Mouse (Mus musculus): Measurements from ENCODE around the gene Fut11.
"Not testable (repeated sequence)": the region's sequence is repeated elsewhere in the genome, so short reads cannot be mapped to it uniquely, and the experiment has no call there.

Gene Fut11

DNA sequence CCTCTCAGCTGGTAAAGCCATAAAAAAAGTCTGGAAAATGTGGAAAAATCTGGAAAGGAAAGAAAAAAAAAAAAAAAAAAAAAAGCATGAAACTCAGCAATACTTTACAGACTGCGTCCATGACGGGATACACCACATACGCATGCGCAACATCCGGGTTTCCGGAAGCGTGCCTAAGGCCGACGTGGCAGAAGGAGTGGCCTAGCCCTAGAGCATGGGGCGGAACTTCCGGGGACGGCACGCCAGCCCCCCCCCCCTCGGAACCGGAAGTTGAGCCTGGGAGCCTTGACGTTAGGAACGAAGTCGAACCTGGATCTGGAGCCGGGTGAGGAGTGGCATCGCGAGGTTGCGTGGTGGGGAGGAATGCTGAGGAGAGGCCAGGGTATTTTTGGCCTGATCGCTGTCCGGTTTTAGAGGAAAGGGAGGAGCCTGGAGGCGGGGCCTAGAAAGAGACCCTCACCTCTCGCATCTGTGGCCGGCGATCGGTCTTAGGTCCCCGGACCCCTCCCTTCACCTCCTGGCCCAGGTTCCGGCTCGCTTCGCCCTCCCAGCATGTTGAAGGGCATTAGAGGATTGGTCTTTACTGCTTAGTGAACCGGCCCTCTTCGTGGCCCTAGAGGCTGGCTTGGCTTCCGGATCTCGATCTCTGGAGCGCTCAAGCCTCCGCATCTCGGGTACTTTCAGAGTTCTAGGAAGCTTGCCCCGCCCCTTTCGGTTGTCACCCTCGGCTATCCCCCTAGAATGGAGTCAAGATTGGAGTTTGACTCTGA, 20.5 kb upstream of the Fut11 start, which contains the start of gene Sec24c:
Gene Sec24c (plus strand): TSS at position 245 of the 770 bp plus-strand sequence.
- peak; percentile 100 for DNase-seq (ENCODE audit: extremely low spot score, low spot score)

DNA sequence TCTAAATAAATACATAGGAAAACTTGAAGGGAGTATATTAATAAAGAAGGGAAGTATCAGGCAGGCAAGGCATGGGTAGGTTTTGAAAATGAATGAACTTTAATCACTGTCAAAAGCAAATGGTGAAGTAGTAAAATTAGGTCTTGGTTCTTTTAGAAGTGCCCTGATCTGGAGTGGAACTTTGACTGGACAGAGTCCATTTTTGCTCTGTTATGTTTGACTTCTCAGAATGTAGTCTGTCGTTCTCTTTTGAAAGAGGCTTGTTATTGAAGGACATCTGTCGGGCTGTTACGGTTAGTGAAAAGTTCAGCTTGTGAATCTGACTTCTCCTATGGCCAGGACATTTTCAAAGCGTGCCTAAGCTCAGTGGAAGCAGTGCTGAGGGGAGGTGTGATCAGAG, 16.9 kb upstream of the Fut11 start:
- no peak for DNase-seq (ENCODE audit: extremely low spot score, low spot score)

DNA sequence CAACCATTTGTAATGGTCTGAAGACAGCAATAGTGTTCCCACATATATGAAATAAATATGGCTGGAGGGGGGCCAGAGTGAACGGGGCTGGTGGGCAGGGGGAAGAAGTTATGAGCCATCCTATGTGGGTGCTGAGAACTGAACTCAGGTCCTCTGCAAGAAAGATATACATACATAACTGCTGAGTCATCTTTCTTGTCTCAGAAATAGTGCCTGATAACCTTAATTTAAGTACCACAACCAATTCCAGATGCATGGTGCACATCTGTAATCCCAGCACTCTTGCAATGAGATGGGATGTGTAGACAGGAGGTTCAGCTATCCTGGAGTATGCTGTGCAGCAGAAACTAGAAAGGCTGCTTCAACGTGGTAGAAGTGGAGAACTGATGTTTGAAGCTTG, 13.0 kb upstream of the Fut11 start:
- DNase-seq (ENCODE audit: extremely low spot score, low spot score) = no peak

DNA sequence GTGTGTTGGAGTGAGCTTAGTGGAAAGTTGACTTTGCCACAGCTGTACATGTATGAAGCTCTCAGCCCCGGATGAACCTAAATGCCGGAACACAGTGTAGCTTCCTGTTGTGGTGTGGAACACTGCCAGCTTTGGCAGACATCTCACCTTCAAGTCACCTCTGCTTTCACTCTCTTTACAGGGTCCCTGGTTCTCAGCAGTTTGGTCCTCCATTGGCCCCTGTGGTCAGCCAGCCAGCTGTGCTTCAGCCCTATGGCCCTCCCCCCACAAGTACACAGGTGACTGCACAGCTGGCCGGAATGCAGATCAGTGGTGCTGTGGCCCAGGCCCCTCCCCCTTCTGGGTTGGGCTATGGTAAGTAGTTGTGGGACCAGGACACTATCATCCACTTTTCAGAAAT, 12.3 kb upstream of the Fut11 start:
- DNase-seq (ENCODE audit: extremely low spot score, low spot score) = no peak

DNA sequence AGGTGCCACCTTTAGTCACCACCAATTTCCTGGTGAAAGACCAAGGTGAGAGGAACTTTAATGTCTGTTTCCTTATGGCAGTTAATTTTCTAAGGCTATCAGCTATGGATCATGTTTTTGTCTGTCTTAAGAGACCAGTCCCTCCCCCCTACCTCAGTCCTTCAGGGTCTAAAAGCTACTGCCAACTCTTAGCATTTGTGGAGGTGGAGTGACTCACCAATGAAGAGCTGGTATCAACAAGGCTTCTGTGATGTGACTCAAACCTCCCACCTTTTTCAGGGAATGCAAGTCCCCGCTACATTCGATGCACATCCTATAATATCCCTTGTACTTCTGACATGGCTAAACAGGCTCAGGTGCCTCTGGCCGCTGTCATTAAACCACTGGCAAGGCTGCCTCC, 8.2 kb upstream of the Fut11 start:
- no peak for DNase-seq (ENCODE audit: extremely low spot score, low spot score)

DNA sequence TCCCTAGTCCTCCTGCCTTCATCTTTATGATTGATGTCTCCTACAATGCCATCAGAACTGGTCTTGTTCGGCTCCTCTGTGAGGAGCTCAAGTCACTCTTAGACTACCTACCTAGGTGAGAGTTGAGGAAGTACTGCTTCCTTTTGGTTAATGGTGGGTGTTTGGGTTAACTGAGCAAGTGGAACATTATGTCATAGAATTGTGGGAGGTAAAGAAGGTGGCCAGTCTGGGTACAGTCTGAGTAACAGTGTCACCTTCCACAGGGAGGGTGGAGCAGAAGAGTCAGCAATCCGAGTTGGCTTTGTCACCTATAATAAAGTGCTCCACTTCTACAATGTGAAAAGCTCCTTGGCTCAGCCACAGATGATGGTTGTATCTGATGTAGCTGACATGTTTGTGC, 5.8 kb upstream of the Fut11 start:
- DNase-seq (ENCODE audit: extremely low spot score, low spot score) = no peak

DNA sequence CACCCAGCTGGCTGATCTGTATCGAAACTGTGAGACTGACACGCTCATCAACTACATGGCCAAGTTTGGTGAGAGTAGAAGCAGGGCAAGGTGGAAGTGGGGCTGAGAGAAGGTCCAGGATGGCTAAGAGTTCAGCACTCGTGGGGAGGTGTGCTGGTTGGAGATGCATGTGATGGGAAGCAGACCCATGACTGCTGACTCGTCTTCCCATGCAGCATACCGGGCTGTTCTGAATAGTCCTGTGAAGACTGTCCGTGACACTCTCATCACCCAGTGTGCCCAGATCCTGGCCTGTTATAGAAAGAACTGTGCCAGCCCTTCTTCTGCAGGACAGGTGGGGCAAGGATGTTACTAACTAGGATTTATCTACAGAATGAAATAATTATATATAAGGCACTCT, 3.0 kb upstream of the Fut11 start:
- no peak for DNase-seq (ENCODE audit: extremely low spot score, low spot score)

DNA sequence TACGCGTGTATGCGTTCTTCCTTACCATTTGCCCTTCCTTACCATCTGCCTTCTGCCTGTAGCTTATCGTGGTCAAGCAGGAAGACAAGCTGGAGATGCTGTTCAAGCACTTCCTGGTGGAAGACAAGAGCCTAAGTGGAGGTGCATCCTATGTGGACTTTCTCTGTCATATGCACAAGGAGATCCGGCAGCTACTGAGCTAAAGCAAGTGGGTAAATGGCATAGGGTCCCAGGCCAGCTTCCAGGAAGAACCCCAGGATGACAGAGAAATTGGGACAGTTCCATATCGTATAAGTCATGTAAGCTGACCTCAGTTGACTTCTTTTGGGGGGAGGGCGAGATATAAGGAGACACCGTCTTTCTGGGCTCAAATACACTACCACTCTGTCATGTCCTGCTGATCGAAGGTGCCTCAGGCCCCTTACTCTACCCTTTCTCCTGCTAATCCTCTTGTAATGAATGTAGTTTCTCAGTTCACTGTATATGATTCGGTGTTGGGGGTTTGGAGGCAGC, 1.1 kb upstream of the Fut11 start:
- DNase-seq (ENCODE audit: extremely low spot score, low spot score) = no peak

DNA sequence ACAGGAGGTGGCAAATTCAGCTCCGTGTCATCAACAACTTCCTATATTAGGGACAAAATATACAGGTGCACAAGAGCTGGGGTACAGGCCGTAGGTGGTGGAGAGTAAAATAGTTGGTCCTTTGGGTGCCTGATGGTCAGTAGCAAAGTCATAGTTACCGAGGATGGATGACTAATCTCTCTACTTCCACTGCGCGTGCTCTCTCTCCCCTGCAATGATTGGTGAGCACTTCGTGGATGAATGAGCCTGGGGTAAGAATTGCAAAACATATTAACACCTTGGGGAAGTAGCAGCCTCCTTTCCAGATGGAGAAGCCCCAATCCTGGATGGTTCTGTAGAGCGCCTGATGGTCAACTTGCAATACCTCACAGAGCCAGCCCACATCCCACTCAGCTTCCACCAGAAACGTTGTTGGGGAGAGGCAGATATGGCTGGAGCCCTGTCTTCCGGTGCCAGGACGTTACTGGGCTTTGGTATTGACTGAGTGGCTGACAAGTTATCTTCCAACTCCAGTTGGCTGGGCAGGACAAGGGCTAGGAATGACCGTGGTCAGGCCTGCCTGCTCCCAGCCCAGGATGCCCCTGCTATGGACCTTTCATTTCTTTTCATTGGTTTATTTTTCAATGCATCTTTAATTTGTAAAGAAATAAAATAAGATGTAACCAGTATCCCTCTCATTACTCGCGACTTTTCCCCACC, 434 bp upstream of the Fut11 start:
- no peak for DNase-seq (ENCODE audit: extremely low spot score, low spot score)

DNA sequence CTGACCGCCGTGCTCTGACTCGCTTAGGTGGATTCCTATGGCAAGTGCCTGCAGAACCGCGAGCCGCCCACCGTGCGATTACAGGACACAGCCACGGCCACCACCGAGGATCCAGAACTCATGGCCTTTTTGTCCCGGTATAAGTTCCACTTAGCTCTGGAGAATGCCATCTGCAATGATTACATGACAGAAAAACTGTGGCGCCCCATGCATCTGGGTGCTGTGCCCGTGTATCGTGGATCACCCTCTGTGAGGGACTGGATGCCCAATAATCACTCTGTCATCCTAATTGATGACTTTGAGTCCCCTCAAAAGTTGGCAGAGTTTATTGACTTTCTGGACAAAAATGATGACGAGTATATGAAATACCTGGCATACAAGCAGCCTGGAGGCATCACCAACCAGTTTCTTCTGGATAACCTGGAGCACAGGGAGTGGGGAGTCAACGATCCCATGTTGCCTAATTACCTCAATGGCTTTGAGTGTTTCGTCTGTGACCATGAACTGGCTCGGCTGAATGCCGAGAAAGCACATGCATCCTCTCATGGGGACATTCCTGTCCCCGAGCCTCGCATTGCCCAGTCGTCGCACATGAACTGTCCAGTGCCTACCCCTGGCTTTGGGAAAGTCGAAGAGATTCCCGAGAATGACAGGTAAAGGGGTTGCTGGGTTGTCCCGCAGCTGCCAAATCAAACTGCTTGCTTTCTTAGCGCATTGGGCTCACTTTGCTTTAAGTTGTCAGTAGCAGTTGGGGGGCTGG, 1.2 kb downstream of the Fut11 start:
- DNase-seq (ENCODE audit: extremely low spot score, low spot score) = no peak

DNA sequence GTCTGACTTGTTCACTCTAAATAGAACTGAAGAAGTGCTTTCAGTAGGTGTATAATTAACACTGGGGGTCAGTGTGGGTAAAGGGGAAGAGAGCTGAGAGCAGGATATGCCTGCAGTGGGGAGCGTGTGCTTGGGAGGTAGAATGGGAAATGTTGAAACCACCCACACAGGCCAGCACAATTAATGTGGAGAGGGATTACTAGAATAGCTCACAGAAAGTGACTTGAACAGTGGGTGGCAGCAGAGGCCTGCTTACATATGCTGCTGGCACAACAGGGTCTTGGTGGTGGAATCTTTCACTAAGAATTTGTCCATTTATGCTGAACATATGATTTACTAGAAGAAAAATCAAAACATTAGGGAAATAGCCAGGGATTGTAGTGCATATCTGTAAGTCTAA, 2.2 kb downstream of the Fut11 start:
- DNase-seq (ENCODE audit: extremely low spot score, low spot score) = no peak

DNA sequence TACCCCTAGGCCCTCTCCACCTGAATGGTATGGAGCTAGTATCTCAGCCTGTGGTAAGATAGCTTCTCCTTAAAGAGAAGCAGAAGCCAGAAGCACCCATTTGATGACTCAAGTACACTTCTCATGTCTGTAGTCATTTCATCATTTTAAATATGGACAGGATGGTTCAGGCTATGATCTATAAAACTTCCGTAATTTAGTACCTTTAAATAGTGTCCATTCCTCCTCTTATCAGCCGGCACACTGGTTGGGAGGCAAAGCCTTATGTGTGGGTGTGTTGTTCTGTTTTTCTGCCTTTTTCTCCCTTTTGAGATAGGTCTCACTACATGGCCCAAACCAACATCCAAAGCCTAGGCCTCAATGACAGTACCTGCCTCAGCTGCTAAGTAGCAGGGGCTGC, 3.7 kb downstream of the Fut11 start:
- DNase-seq (ENCODE audit: extremely low spot score, low spot score) = no peak

DNA sequence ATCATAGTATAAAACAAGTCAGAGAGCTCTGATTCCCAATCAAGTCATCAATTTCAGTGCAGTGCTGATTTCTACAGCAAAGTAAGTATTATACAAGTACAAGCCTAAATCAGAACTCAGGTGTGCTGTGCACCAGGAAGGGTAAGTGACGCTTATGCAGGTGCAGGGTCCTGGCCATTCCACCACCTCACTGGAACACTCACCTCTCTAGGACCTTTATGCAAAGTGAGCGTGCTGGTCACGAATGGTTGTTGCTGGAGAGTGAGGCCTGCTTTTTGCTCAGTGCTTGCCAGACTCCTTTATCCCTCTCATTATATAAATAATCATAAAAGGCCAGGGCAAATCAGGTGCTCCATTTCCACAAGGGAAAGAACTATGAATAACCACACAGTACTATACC, 5.6 kb downstream of the Fut11 start:
- DNase-seq (ENCODE audit: extremely low spot score, low spot score) = no peak

DNA sequence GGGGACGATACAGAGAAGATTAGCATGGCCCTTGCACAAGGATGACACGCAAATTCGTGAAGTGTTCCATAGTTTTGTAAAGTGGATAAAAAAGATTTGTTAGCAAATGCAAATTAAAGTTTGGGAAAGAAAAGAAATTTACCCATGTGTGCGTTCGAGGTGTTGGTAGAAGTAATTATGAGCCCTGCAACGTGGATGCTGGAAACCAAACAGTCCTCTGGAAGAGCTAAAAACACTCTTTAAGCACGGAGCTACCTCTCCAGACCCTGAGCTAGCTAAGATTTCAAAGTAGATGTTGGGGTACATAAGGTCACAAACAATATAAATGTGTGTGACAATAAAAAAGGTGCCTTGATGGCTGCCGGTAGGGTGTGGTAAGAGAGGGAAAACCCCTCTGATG, 6.8 kb downstream of the Fut11 start:
- no peak for DNase-seq (ENCODE audit: extremely low spot score, low spot score)

DNA sequence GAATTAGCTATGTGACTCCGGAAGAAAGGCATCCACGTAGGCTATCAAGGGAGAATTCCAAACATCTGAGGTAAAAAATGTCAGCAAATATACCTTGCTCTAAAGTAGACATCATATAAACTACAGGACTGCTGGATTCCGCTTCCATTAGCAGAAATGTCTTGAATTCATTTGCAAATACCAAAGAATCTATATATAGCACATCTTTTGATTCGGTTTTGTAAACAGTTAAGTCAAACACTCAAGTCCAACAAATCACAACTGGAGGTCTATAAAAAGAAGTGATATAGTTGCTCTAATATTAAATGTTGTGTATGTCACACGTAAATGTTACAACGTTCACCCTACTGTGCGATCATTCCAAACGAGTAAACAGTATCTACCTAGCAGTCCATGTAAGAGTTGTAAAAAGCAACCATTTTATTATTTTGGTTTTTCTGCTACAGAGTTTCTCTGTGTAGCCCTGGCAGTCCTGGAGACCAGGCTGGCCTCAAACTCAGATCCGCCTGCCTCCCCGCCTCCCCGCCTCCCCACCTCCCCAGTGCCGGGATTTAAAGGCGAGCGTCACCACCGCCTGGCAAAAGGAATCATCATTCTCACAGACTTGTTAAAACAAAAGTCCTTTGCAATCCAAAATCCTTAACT, 7.5 kb downstream of the Fut11 start:
- no peak for DNase-seq (ENCODE audit: extremely low spot score, low spot score)

DNA sequence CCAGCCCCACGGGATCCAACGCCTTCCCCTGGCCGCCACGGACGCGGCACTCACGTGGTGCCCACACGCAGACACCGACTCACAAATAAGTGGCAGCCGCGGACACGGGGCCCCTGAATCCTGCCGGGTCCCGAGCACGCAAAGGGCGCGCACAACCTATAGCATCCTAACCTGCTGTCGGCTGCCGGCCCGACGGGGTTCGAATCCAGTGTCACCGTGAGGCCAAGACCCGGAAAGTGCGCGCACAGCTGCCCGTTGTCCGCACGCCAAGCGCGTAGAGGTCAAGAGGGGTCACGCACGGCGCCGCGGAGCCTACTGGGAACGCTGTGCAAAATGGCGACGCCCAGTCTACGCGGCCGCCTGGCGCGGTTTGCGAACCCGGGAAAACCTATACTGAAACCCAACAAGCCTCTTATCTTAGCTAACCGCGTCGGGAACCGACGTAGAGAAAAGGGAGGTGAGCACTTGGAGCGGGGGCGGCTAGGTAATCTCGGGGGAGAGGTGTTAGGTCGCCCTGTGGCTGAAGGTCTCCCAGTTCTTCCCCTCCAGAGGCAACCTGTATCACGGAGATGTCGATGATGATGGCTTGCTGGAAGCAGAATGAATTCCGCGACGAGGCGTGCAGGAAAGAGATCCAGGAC, 8.1 kb downstream of the Fut11 start, which contains the start of gene Chchd1:
Gene Chchd1 (plus strand): TSS at position 266 of the 641 bp plus-strand sequence.
- DNase-seq (ENCODE audit: extremely low spot score, low spot score) = peak; percentile 94

DNA sequence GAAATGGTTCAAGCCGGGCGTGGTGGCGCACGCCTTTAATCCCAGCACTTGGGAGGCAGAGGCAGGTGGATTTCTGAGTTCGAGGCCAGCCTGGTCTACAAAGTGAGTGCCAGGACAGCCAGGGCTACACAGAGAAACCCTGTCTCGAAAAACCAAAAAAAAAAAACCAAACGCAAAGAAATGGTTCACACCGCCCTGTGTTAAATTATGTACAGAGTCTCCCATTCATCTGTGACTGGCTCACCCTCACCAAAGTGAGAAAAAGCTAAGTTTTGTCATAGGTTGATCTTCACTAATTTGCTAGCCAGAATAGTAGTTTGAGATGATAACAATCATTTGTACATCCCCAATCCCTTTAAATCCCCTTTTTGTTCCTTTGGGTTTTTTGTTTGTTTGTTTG, 8.7 kb downstream of the Fut11 start:
- DNase-seq (ENCODE audit: extremely low spot score, low spot score) = not testable (repeated sequence)

DNA sequence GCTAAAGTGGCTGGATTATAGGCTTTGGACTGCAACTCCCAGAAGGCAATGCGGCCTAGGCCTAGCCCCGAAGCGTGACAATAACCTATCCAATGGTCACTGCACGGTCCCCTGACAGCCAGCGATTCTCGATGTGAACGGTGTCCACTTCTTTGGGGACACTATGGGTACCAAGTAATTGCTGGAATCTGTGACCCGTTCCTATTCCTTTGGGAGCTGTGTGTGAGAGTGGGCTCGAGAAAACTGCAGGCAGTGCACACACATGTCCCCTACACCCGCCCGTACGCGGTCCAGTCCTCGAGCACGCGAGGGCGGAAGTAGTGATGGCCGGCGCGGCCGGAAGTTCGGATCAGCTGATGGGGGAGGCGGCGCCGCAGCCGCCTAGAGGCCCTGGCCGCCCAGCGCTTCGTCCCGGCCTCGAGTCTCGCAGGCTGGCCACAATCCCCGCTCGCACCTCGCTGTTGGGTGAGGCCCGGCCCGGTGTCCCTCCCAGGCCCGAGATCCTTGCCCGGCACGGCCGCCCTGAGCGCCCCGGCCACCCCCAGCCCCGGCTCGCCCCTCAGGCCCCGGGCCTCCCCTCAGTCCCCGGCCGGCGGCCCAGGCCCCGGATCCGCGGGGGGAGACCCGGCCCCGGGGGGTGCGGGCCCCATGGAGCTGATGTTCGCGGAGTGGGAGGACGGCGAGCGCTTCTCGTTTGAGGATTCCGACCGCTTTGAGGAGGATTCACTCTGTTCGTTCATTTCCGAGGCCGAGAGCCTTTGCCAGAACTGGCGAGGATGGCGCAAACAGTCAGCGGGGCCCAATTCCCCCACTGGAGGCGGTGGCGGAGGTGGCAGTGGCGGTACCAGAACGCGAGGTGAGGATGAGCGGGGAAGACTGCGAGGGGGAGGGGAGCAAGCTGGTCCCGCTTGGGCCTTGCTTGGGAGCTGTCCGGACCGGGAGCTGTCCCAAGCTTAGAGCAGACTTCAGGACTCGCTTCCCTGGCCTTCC, 12.7 kb downstream of the Fut11 start, which contains the start of gene Zswim8:
Gene Zswim8 (plus strand): TSS at position 352 of the 990 bp plus-strand sequence.
- peak; percentile 94 for DNase-seq (ENCODE audit: extremely low spot score, low spot score)

DNA sequence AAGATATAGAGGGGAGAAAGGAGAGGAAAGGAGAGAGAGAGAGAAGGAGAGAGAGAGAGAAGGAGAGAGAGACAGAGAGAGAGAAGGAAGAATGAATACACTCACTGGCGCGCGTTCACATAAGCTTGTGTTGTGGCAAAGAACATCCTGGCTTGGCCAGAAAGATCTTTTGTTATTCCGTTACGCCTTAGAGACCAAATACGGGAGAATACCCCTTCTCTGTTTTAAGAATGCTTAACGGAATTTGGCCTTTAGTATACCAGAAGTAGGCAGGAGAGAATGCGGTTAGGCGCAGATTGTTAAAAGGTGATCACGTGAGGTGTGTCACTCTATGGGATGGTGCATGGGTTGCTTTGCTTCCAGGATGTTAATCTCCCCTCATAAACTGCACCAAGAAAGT, 13.5 kb downstream of the Fut11 start:
- DNase-seq (ENCODE audit: extremely low spot score, low spot score) = no peak

DNA sequence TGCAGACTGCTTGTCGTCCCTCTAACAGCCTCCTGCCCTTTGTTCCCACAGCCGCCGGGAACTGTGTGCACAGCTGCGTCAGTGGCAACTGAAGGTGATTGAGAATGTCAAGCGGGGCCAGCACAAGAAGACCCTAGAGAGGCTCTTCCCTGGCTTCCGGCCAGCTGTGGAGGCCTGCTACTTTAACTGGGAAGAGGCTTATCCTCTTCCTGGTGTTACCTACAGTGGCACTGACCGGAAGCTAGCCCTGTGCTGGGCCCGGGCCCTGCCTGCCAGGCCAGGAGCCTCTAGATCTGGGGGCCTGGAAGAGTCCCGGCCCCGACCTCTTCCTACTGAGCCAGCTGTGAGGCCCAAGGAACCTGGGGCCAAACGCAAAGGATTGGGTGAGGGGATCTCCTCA, 19.1 kb downstream of the Fut11 start:
- no peak for DNase-seq (ENCODE audit: extremely low spot score, low spot score)
